Mouse (Mus musculus): ENCODE data around the gene Usmg5.

GRCm38 (mm10) chr19:47067924-47068611 lies 22.4 kb downstream of the Usmg5 start:
- peak; percentile 50 for TF ChIP-seq POLR2AphosphoS2 (IDR thresholded peaks at IDR 0.05; ENCODE audit: insufficient read length, low read depth)
- TF ChIP-seq USF1 (IDR thresholded peaks at IDR 0.05; ENCODE audit: low read depth), result no peak

Data from myocyte (in vitro differentiated cells).